Mouse (Mus musculus) monocyte, adult 5-6 weeks (primary cell): ENCODE measurements at regions not wholly inside any gene's neighbourhood (a gene's known extent, or its start where the extent isn't known, plus 50 kb on each side); places are given as distances from the start of the nearest gene placed in this dataset.

Source experiments
- ATAC-seq: fragments of 153-309, 156-312 bp; replicated peaks from 2 replicates; pipeline ENCODE4 v1.8.0; 2017; ENCODE audit warnings: mild to moderate bottlenecking; ENCODE audit not compliant: low TSS enrichment, insufficient number of reproducible peaks, severe bottlenecking, poor library complexity, low FRiP score

- ATAC-seq, result no peak
These were observed 273.0 kb downstream of the Cd83 start for GRCm38 (mm10) chr13:44057542-44057941.

- no peak for ATAC-seq
These were observed 273.7 kb downstream of the Cd83 start for GRCm38 (mm10) chr13:44058277-44058676.

- ATAC-seq, result no peak
These were observed 274.9 kb downstream of the Cd83 start for GRCm38 (mm10) chr13:44059436-44059835.

GRCm38 (mm10) chr13:44061286-44061685, 276.7 kb downstream of the Cd83 start:
- no peak for ATAC-seq

- ATAC-seq, result no peak
These were observed 277.2 kb downstream of the Cd83 start for GRCm38 (mm10) chr13:44061721-44062300.

GRCm38 (mm10) chr13:44063317-44063716, 278.7 kb downstream of the Cd83 start:
- no peak for ATAC-seq

GRCm38 (mm10) chr13:44064026-44064425, 279.5 kb downstream of the Cd83 start:
- ATAC-seq, result no peak

GRCm38 (mm10) chr13:44065741-44066185, 281.2 kb downstream of the Cd83 start:
- ATAC-seq, result no peak

GRCm38 (mm10) chr13:44067244-44067643, 282.7 kb downstream of the Cd83 start:
- ATAC-seq, result no peak

- no peak for ATAC-seq
These were observed 284.4 kb downstream of the Cd83 start for GRCm38 (mm10) chr13:44068951-44069350.

- no peak for ATAC-seq
These were observed 288.5 kb downstream of the Cd83 start for GRCm38 (mm10) chr13:44073122-44073521.

- ATAC-seq, result no peak
These were observed 289.6 kb downstream of the Cd83 start for GRCm38 (mm10) chr13:44074172-44074571.

GRCm38 (mm10) chr13:44077022-44077421, 292.4 kb downstream of the Cd83 start:
- no peak for ATAC-seq

GRCm38 (mm10) chr13:44085621-44086510, 301.3 kb downstream of the Cd83 start:
- ATAC-seq, result no peak

- no peak for ATAC-seq
These were observed 302.2 kb downstream of the Cd83 start for GRCm38 (mm10) chr13:44086801-44087200.

GRCm38 (mm10) chr13:44097141-44097540, 312.6 kb downstream of the Cd83 start:
- ATAC-seq, result no peak

- no peak for ATAC-seq
These were observed 314.9 kb downstream of the Cd83 start for GRCm38 (mm10) chr13:44099511-44099910.

- no peak for ATAC-seq
These were observed 315.8 kb downstream of the Cd83 start for GRCm38 (mm10) chr13:44100125-44101067.

- no peak for ATAC-seq
These were observed 316.6 kb downstream of the Cd83 start for GRCm38 (mm10) chr13:44101161-44101560.
